Mouse (Mus musculus) hindbrain, postnatal 0 days (tissue): ENCODE measurements at regions not wholly inside any gene's neighbourhood (a gene's known extent, or its start where the extent isn't known, plus 50 kb on each side); places are given as distances from the start of the nearest gene placed in this dataset.
"Not testable (repeated sequence)": the region's sequence is repeated elsewhere in the genome, so short reads cannot be mapped to it uniquely, and the experiment has no call there.

ENCODE experiments used
- ATAC-seq: fragments of 200-750 bp; cut with Nextera tagmentation; 2 replicates; pipeline ENCODE4 v1.8.0; 2017; ENCODE audit warnings: mild to moderate bottlenecking, moderate TSS enrichment, moderate library complexity
- DNase-seq: peaks from one replicate; pipeline ENCODE4 v3.0.0-alpha.2; 2015; ENCODE audit warnings: low spot score
- H3K27ac ChIP-seq: fragments of 300-500 bp; sonication (generic); 2 replicates; pipeline ENCODE4 v1.5.1; 2014; ENCODE audit warnings: mild to moderate bottlenecking
- H3K27me3 ChIP-seq: fragments of 300-500 bp; sonication (generic); 2 replicates; pipeline ENCODE4 v1.6.1; 2014; ENCODE audit warnings: low read length, mixed read lengths; ENCODE audit not compliant: insufficient read depth
- H3K36me3 ChIP-seq: fragments of 300-500 bp; sonication (generic); 2 replicates; pipeline ENCODE4 v1.6.1; 2014; ENCODE audit warnings: low read length, mixed read lengths; ENCODE audit not compliant: insufficient read depth
- H3K4me1 ChIP-seq: fragments of 300-500 bp; sonication (generic); 2 replicates; pipeline ENCODE4 v1.6.1; 2014; ENCODE audit warnings: antibody characterized with exemption, low read length, mixed read lengths; ENCODE audit not compliant: insufficient read depth
- H3K4me2 ChIP-seq: fragments of 300-500 bp; sonication (generic); 2 replicates; pipeline ENCODE4 v1.6.1; 2014; ENCODE audit warnings: low read depth, mild to moderate bottlenecking, low read length, moderate library complexity, mixed read lengths
- H3K4me3 ChIP-seq: fragments of 300-500 bp; sonication (generic); 2 replicates; pipeline ENCODE4 v1.5.1; 2014; ENCODE audit warnings: low read length
- H3K9ac ChIP-seq: fragments of 300-500 bp; sonication (generic); replicated peaks from 2 replicates; pipeline ENCODE4 v1.6.1; 2014; ENCODE audit warnings: mild to moderate bottlenecking, low read length, moderate library complexity, mixed read lengths
- H3K9me3 ChIP-seq: fragments of 300-500 bp; sonication (generic); 2 replicates; pipeline ENCODE4 v1.6.1; 2016; ENCODE audit warnings: low read length, mixed read lengths
- CTCF ChIP-seq: IDR thresholded peaks from 2 replicates; pipeline ENCODE4 v1.5.1; 2016; ENCODE audit warnings: antibody characterized with exemption, control low read depth, low read depth
- WGBS: fragments of 180-500 bp; shearing (Covaris S2); extraction: QIAGEN DNeasy Blood & Tissue Kit; methylation state at CpG from one replicate; pipeline ENCODE4 v1.1.7; 2014; 5-methylcytosine and 5-hydroxymethylcytosine counted together

DNA sequence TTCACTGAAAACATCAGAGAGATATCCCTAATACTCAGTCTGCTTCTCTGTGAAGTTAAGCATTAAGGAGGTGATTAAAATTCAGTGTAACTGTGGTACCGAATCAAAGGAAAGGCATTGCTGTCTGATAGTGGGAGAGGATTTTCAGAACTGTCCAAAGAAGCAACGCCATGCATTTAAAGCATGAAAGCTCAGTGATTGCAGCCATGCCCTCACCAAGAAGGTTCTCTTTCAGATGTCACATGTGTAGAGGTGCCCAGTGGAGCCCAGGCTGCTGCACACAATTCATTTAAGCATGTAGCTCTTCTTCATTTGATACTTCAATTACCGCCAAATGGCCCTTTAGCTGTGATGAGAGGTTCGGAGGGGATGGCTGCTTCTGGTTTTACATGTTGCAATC is 103.1 kb upstream of the Kcnmb2 start:
- no peaks in the 10 kb centered on the region for H3K4me1 ChIP-seq
- ATAC-seq (no peak), DNase-seq (no peak)
- no peak overlapping the region for H3K27ac ChIP-seq
- no peaks in the 10 kb centered on the region for H3K36me3 ChIP-seq
- H3K4me2 ChIP-seq = no peak overlapping the region
- H3K4me3 ChIP-seq = no peak overlapping the region
- H3K9ac ChIP-seq = no peak overlapping the region
- H3K9me3 ChIP-seq = no peaks in the 10 kb centered on the region
- WGBS = 82% methylated on average over 4 of the region's 4 CpGs
- TF ChIP-seq CTCF = no peak
- no peaks in the 10 kb centered on the region for H3K27me3 ChIP-seq

DNA sequence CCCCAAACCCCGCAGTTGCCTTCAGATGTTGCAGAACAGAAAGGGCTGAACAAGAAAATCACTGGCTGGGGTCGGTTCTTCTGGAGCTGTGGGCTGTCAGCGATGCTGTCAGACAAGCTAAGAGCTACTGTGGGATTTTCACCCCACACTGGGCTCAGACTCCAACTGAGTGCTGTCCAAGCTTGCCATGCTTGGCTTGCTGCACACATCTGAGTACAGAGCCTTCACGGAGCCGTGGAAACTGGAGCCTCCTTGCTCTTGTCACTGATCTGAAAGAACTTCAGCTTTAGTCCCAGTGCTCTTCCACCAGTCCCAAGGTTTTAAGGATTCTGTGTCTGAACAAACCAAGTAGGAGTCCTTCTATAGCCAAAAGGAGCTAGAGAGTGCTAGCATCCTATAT is 98.3 kb upstream of the Kcnmb2 start:
- Histone ChIP-seq H3K27ac (no peak overlapping the region), H3K4me2 (no peak overlapping the region), H3K4me3 (no peak overlapping the region), H3K9ac (no peak overlapping the region), H3K9me3 (no peaks in the 10 kb centered on the region), H3K27me3 (no peaks in the 10 kb centered on the region), H3K4me1 (no peaks in the 10 kb centered on the region), H3K36me3 (no peaks in the 10 kb centered on the region)
- WGBS = 37% methylated on average over 5 of the region's 5 CpGs
- no peak for ATAC-seq
- TF ChIP-seq CTCF = no peak
- DNase-seq = peak; percentile 3

GRCm38 (mm10) chr3:31807741-31808140 is 94.6 kb upstream of the Kcnmb2 start:
- ATAC-seq (no peak), DNase-seq (no peak)
- Histone ChIP-seq H3K27ac (no peak overlapping the region), H3K27me3 (no peaks in the 10 kb centered on the region), H3K4me1 (no peaks in the 10 kb centered on the region), H3K4me3 (no peak overlapping the region), H3K9me3 (no peaks in the 10 kb centered on the region), H3K9ac (no peak overlapping the region), H3K4me2 (no peak overlapping the region), H3K36me3 (no peaks in the 10 kb centered on the region)
- TF ChIP-seq CTCF = no peak
- WGBS = 64% methylated on average over 2 of the region's 2 CpGs

DNA sequence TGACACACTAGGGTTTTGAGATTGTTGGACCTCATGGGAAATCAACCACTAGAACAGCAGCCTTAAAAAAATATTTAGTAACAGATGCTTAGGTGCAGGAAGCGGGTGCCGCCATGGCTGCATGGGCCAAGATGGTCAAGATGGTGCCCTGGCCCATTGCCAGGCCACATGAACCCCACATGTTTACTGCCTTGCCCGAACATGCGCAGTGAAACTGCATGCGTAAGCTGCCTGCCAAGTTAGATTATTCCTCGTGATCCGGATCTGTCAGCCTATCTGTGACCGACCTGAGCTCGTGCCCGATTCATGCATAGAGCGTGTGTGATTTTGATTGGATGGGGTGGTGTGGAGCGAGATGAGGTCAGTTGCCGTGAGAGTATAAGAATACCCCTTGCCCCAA is 93.2 kb upstream of the Kcnmb2 start:
- H3K4me1 ChIP-seq, DNase-seq, H3K9ac ChIP-seq, H3K27ac ChIP-seq, H3K4me2 ChIP-seq, H3K9me3 ChIP-seq, H3K4me3 ChIP-seq, H3K27me3 ChIP-seq, H3K36me3 ChIP-seq: not testable (repeated sequence)
- peak; percentile 40; the same call in 1 of the 2 replicates for ATAC-seq
- 90% methylated on average over 13 of the region's 13 CpGs for WGBS

DNA sequence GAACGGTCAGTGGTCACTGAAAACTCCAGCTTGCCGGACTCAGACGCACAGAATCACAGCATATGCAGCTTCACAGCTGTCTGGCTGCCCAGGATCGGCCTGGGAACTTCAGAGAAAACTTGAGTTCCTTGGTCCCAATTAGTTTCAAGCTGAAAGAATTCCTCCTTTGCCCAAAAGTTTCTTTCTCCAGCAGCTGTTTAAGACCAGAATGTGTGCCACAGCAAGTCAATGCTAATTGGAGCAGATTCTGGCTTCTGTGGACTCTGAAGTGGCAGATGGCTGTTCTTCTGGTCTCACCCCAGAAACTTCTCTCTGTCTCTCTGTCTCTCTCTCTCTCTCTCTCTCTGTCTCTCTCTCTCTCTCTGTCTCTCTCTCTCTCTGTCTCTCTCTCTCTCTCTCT is 91.1 kb upstream of the Kcnmb2 start:
- Histone ChIP-seq H3K27me3 (no peaks in the 10 kb centered on the region), H3K9me3 (0 out of 2 replicates have a peak, but pooled peaks cover under 1% of the 10 kb centered on the region), H3K9ac (no peak overlapping the region), H3K36me3 (no peaks in the 10 kb centered on the region), H3K27ac (no peak overlapping the region), H3K4me1 (no peaks in the 10 kb centered on the region), H3K4me3 (no peak overlapping the region), H3K4me2 (no peak overlapping the region)
- ATAC-seq (no peak), DNase-seq (no peak)
- TF ChIP-seq CTCF = no peak
- 71% methylated on average over 4 of the region's 4 CpGs for WGBS

- Histone ChIP-seq H3K36me3 (no peaks in the 10 kb centered on the region), H3K4me3 (no peak overlapping the region), H3K27ac (no peak overlapping the region), H3K27me3 (no peaks in the 10 kb centered on the region), H3K9ac (no peak overlapping the region), H3K9me3 (no peaks in the 10 kb centered on the region), H3K4me1 (no peaks in the 10 kb centered on the region), H3K4me2 (no peak overlapping the region)
- no peak for DNase-seq
- ATAC-seq = no peak
- TF ChIP-seq CTCF = no peak
- WGBS = 52% methylated on average over 1 of the region's 1 CpGs
These were observed 70.4 kb upstream of the Kcnmb2 start for GRCm38 (mm10) chr3:31831913-31832312.

DNA sequence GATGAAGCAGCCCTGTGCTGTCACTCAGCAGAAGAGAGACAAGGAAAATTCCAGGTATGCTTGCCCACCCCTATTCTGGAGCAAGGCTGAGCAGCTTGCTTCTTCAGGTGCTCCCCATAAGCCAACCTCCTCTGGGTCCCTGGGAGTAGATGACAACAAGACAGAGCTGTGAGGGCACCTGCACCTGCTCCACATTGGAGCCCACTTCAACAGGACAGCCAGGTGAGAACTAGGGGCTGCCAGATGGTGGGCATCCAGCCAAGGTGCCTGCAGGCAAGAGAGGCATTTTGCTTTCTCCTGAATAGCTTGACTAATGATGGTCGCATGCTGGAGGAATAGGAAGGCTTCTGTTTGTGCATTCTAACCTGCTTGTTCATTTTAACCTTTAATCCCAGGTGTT is 61.1 kb upstream of the Kcnmb2 start:
- H3K4me3 ChIP-seq = no peak overlapping the region
- WGBS = 71% methylated on average over 1 of the region's 1 CpGs
- no peaks in the 10 kb centered on the region for H3K36me3 ChIP-seq
- H3K4me1 ChIP-seq = no peaks in the 10 kb centered on the region
- TF ChIP-seq CTCF = no peak
- no peak overlapping the region for H3K27ac ChIP-seq
- no peaks in the 10 kb centered on the region for H3K27me3 ChIP-seq
- peak; percentile 49 for DNase-seq
- peak; percentile 53; the same call in 1 of the 2 replicates for ATAC-seq
- H3K4me2 ChIP-seq = no peak overlapping the region
- no peaks in the 10 kb centered on the region for H3K9me3 ChIP-seq
- no peak overlapping the region for H3K9ac ChIP-seq
